Mouse (Mus musculus): ENCODE results near the gene Gcgr. TPM values are rescaled to one million over a fixed set of nuclear protein-coding genes. Genes with fewer than 3 reads are reported as not detected.
"Not testable (repeated sequence)": the region's sequence is repeated elsewhere in the genome, so short reads cannot be mapped to it uniquely, and the experiment has no call there.

Gene Gcgr
- polyA plus RNA-seq, 1 experiment from 2014 or later: 2.5 TPM

DNA sequence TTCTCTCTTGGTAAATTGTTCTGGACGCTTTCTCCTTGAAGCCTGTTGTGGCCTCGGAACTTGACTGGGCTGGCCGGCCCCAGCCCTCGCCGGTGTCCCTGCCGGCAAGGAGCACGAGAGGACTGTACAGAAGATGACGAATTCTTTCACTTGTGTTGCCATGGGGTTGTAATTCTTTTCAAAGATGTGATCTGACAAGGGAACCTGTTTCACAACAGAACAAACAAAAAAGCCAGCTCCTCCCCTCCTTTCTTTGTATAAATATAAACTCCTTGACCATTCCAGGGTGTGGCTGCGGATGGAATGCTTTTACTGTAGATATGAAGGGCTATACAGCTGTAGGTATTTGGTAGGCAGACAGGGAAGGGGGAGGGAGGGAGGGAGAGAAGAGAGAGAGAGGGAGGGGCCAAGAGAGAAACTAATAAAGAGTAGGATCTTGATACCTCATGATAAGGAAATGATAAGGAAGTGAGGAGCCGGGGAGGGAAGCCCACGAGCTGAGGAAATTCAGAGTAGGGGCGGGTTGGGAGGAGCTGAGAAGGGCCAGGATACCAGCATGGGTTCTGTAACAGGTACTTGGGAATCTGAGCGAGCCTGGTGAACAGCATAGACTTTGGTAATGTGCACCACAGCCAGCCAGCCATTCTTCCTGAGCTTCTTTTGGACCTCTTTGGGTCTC, 22.7 kb upstream of the Gcgr start:
- peaks cover 6 to 9% of the 10 kb centered on the region in 2 experiments; a peak in 3 of 4 replicates for H3K4me1 ChIP-seq (ENCODE audit: control insufficient read depth in 2 of 2, insufficient read depth in 2 of 2, low read length in 2 of 2)
- no peak for ATAC-seq (ENCODE audit: insufficient number of reproducible peaks, insufficient read depth, low FRiP score, low read depth)
- no peak overlapping the region for H3K27ac ChIP-seq (replicated peaks in 1 of 2; ENCODE audit: control insufficient read depth in 1 of 2, insufficient read depth in 1 of 2, low read depth in 2 of 2, low read length in 2 of 2)
- no peak overlapping the region for H3K9ac ChIP-seq (ENCODE audit: low read length)
- no peaks in the 10 kb centered on the region for H3K27me3 ChIP-seq (ENCODE audit: control insufficient read depth, insufficient read depth, low read length)
- 73% methylated on average over 13 of the region's 13 CpGs for whole genome bisulfite sequencing
- H3K4me2 ChIP-seq (ENCODE audit: low read length): no peak overlapping the region
- H3K9me3 ChIP-seq (ENCODE audit: control insufficient read depth, low read length): no peaks in the 10 kb centered on the region
- no peaks in the 10 kb centered on the region for H3K36me3 ChIP-seq (ENCODE audit: control insufficient read depth, insufficient read depth, low read length)
- no peak overlapping the region for H3K4me3 ChIP-seq (ENCODE audit: control insufficient read depth in 1 of 2, insufficient read depth in 1 of 2, low read depth in 1 of 2, low read length in 2 of 2)

DNA sequence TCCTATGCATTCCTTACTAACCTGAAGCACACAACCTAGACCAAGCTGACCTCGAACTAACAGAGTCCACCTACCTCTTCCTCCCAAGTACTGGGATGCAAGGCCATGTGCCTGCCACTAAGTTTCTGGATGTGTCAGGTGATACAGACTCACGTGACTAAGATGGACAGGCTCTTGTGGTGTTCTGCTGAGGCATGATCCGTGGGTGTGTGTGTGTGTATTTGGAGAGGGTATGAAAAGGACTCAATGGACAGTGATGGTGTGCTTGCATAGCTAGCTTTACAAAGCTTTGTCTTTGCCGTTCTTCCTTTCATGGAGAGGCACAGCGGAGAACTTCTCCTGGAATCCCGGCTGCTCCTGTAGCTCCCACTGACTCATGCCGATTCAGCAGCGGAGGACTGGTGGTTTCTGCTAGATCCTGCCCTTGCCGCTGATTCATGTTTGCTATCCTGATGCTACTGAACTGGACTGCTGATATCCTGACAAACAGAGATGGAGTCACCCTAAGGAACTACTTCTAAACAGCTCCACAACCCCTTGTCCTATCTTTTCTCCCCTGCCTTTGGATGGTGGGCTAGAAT, 22.1 kb upstream of the Gcgr start:
- H3K4me3 ChIP-seq (ENCODE audit: control insufficient read depth in 1 of 2, insufficient read depth in 1 of 2, low read depth in 1 of 2, low read length in 2 of 2): no peak overlapping the region
- no peak overlapping the region for H3K27ac ChIP-seq (replicated peaks in 1 of 2; ENCODE audit: control insufficient read depth in 1 of 2, insufficient read depth in 1 of 2, low read depth in 2 of 2, low read length in 2 of 2)
- WGBS: 77% methylated on average over 9 of the region's 9 CpGs
- no peak overlapping the region for H3K4me2 ChIP-seq (ENCODE audit: low read length)
- no peaks in the 10 kb centered on the region for H3K36me3 ChIP-seq (ENCODE audit: control insufficient read depth, insufficient read depth, low read length)
- no peak for ATAC-seq (ENCODE audit: insufficient number of reproducible peaks, insufficient read depth, low FRiP score, low read depth)
- no peaks in the 10 kb centered on the region for H3K27me3 ChIP-seq (ENCODE audit: control insufficient read depth, insufficient read depth, low read length)
- H3K9me3 ChIP-seq (ENCODE audit: control insufficient read depth, low read length): no peaks in the 10 kb centered on the region
- H3K4me1 ChIP-seq (ENCODE audit: control insufficient read depth in 2 of 2, insufficient read depth in 2 of 2, low read length in 2 of 2): peaks cover 6 to 9% of the 10 kb centered on the region in 2 experiments; a peak in 3 of 4 replicates
- no peak overlapping the region for H3K9ac ChIP-seq (ENCODE audit: low read length)

DNA sequence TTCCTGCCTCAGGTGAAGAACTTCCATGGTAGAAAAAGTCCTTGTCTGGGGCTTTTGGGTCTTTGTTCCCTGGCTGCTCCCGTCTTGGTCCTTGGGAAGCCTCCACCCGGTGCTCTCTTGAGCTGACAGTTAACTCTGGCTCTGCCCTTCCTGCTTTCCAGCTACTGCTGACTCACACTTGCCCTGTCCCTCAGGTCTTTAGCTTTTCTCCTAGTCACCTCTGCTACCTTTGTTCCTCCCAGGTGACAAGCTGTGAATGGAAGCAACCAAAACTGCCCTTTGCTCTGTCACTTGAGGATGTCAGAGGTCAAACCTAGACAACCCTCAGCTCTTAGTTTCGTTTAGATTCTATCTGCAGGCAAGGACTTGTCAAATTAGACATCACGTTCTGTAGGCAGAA, 20.6 kb upstream of the Gcgr start:
- H3K4me1 ChIP-seq (ENCODE audit: control insufficient read depth in 2 of 2, insufficient read depth in 2 of 2, low read length in 2 of 2): peaks cover 6 to 9% of the 10 kb centered on the region in 2 experiments; a peak in 3 of 4 replicates
- H3K9ac ChIP-seq (ENCODE audit: low read length): no peak overlapping the region
- no peak overlapping the region for H3K4me3 ChIP-seq (ENCODE audit: control insufficient read depth in 1 of 2, insufficient read depth in 1 of 2, low read depth in 1 of 2, low read length in 2 of 2)
- WGBS: 44% methylated on average over 4 of the region's 4 CpGs
- ATAC-seq (ENCODE audit: insufficient number of reproducible peaks, insufficient read depth, low FRiP score, low read depth): no peak
- peak overlapping the region in 1 of 2 experiments; percentile 21; a peak in 1 of 4 replicates for H3K27ac ChIP-seq (replicated peaks in 1 of 2; ENCODE audit: control insufficient read depth in 1 of 2, insufficient read depth in 1 of 2, low read depth in 2 of 2, low read length in 2 of 2)
- H3K9me3 ChIP-seq (ENCODE audit: control insufficient read depth, low read length): no peaks in the 10 kb centered on the region
- H3K36me3 ChIP-seq (ENCODE audit: control insufficient read depth, insufficient read depth, low read length): no peaks in the 10 kb centered on the region
- H3K27me3 ChIP-seq (ENCODE audit: control insufficient read depth, insufficient read depth, low read length): no peaks in the 10 kb centered on the region
- H3K4me2 ChIP-seq (ENCODE audit: low read length): peak overlapping the region; percentile 68; the same call in 1 of the 2 replicates

DNA sequence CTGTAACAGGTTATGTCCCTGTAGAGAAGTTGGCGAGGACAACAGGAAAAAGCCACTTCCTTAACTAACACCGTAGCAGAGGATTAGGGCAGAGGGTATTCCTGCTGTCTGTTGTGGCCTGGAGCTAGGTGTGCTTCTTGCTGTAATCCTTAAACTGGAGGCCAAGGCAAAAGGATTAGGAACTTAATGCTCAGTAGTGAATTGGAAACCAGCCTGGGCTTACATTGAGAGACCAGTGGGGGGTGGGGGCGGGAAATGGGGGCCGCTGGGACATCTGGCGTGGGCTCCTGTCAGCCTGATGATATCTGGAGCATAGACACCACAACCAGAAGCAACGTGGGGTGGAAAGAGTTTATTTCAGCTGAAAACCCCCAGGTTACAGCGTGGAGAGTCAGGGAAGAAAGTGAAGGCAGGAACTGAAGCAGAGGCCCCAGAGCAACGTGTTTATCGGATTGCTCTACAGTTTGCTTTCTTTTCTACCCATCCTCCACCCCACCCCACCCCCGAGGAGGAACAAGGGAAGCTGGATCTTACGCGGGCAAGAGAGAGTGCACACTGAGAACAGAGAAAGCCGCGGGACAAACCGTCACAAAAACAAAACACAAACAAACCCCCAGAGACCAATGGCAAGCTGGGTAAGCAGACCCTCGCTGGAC, 20.0 kb upstream of the Gcgr start:
- Histone ChIP-seq H3K27ac (replicated peaks in 1 of 2; ENCODE audit: control insufficient read depth in 1 of 2, insufficient read depth in 1 of 2, low read depth in 2 of 2, low read length in 2 of 2) (peak overlapping the region; percentile 19 to 21; a peak in 3 of 4 replicates), H3K4me1 (ENCODE audit: control insufficient read depth in 2 of 2, insufficient read depth in 2 of 2, low read length in 2 of 2) (peaks cover 6 to 9% of the 10 kb centered on the region in 2 experiments; a peak in 3 of 4 replicates), H3K27me3 (ENCODE audit: control insufficient read depth, insufficient read depth, low read length) (no peaks in the 10 kb centered on the region), H3K9ac (ENCODE audit: low read length) (peak overlapping the region; percentile 71), H3K36me3 (ENCODE audit: control insufficient read depth, insufficient read depth, low read length) (no peaks in the 10 kb centered on the region), H3K4me2 (ENCODE audit: low read length) (peak overlapping the region; percentile 68), H3K4me3 (ENCODE audit: control insufficient read depth in 1 of 2, insufficient read depth in 1 of 2, low read depth in 1 of 2, low read length in 2 of 2) (peak overlapping the region; percentile 27 to 40; a peak in 3 of 4 replicates), H3K9me3 (ENCODE audit: control insufficient read depth, low read length) (no peaks in the 10 kb centered on the region)
- WGBS: 6% methylated on average over 16 of the region's 16 CpGs
- ATAC-seq (ENCODE audit: insufficient number of reproducible peaks, insufficient read depth, low FRiP score, low read depth): no peak

DNA sequence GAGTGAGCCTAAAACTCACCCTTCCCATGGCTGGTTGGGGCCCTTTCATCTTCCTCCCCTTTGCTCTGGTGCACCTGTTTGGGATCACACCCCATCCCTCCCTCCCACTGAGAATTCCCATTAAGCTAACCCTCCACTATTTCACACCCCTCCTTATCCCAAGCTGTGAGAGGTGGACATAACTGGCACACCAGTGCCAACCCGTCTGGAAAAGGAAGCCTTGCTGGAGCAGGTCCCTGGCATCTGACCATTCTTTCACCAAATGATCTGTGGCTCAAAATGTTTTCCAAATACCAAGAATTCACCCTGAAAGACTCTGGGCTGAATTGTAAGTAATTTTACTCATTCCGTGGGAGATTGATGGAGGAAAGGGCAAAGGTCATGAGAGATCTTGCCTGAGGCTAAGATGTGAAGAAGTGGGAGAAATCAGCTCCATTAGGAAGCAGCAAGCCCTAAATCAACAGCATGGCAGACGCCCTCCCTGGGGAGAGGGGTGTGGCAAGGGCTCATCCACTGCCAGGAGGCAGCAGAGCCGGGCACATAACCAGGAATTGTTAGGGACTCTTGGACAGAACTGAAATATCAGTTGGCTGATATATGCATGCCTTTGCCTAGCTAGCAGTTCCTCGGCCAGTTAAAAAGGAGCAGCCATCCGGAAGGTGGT, 17.6 kb upstream of the Gcgr start:
- Histone ChIP-seq H3K9me3 (ENCODE audit: control insufficient read depth, low read length) (no peaks in the 10 kb centered on the region), H3K27ac (replicated peaks in 1 of 2; ENCODE audit: control insufficient read depth in 1 of 2, insufficient read depth in 1 of 2, low read depth in 2 of 2, low read length in 2 of 2) (no peak overlapping the region), H3K9ac (ENCODE audit: low read length) (no peak overlapping the region), H3K4me2 (ENCODE audit: low read length) (no peak overlapping the region), H3K4me1 (ENCODE audit: control insufficient read depth in 2 of 2, insufficient read depth in 2 of 2, low read length in 2 of 2) (peaks cover 6 to 9% of the 10 kb centered on the region in 2 experiments; a peak in 3 of 4 replicates), H3K27me3 (ENCODE audit: control insufficient read depth, insufficient read depth, low read length) (no peaks in the 10 kb centered on the region), H3K36me3 (ENCODE audit: control insufficient read depth, insufficient read depth, low read length) (no peaks in the 10 kb centered on the region), H3K4me3 (ENCODE audit: control insufficient read depth in 1 of 2, insufficient read depth in 1 of 2, low read depth in 1 of 2, low read length in 2 of 2) (no peak overlapping the region)
- 54% methylated on average over 6 of the region's 6 CpGs for WGBS
- ATAC-seq (ENCODE audit: insufficient number of reproducible peaks, insufficient read depth, low FRiP score, low read depth): no peak

DNA sequence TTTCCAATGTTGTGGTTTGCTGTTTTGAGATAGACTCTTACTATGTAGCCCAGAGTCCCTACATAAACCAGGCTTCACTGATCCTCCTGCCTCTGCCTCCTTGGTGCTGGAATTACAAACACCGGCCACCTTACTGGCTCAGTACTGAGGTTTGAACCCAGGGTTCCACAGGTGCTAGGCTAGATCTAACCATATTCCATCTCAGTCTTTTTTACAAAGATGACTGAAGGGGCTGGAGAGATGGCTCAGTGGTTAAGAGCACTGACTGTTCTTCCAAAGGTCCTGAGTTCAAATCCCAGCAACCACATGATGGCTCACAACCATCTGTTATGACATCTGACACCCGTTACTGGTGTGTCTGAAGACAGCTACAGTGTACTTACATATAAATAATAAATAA, 16.2 kb upstream of the Gcgr start:
- not testable (repeated sequence) for H3K9me3 ChIP-seq (ENCODE audit: control insufficient read depth, low read length); H3K4me3 ChIP-seq (ENCODE audit: control insufficient read depth in 1 of 2, insufficient read depth in 1 of 2, low read depth in 1 of 2, low read length in 2 of 2); H3K4me2 ChIP-seq (ENCODE audit: low read length); H3K27ac ChIP-seq (replicated peaks in 1 of 2; ENCODE audit: control insufficient read depth in 1 of 2, insufficient read depth in 1 of 2, low read depth in 2 of 2, low read length in 2 of 2); H3K27me3 ChIP-seq (ENCODE audit: control insufficient read depth, insufficient read depth, low read length); H3K9ac ChIP-seq (ENCODE audit: low read length); H3K36me3 ChIP-seq (ENCODE audit: control insufficient read depth, insufficient read depth, low read length); H3K4me1 ChIP-seq (ENCODE audit: control insufficient read depth in 2 of 2, insufficient read depth in 2 of 2, low read length in 2 of 2); ATAC-seq (ENCODE audit: insufficient number of reproducible peaks, insufficient read depth, low FRiP score, low read depth)
- WGBS: 83% methylated on average over 2 of the region's 2 CpGs

DNA sequence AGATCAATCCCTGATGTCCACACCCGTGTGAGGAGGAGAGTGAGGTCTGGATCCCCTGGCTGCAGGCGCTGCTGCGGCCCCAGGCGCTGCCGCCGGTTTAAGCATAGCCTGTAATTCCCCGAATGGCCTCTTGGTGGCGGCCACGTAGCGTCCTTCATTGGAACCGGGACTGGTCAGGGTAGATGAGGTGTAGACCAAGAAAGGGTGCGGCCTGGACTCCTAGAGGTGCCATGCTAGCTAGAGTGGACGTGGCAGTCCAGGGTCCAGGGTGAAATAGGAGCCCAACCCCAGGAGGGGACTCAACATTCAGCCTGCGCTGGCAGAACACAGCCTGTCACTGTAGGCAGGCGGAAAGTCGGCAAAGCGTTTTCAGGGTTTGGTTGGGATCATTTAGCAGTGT, 14.9 kb upstream of the Gcgr start:
- no peak overlapping the region for H3K27ac ChIP-seq (replicated peaks in 1 of 2; ENCODE audit: control insufficient read depth in 1 of 2, insufficient read depth in 1 of 2, low read depth in 2 of 2, low read length in 2 of 2)
- no peaks in the 10 kb centered on the region for H3K36me3 ChIP-seq (ENCODE audit: control insufficient read depth, insufficient read depth, low read length)
- no peaks in the 10 kb centered on the region for H3K27me3 ChIP-seq (ENCODE audit: control insufficient read depth, insufficient read depth, low read length)
- 18% methylated on average over 17 of the region's 17 CpGs for WGBS
- H3K4me1 ChIP-seq (ENCODE audit: control insufficient read depth in 2 of 2, insufficient read depth in 2 of 2, low read length in 2 of 2): peaks cover 12 to 13% of the 10 kb centered on the region in 2 experiments; a peak in 3 of 4 replicates
- no peak overlapping the region for H3K4me3 ChIP-seq (ENCODE audit: control insufficient read depth in 1 of 2, insufficient read depth in 1 of 2, low read depth in 1 of 2, low read length in 2 of 2)
- H3K9ac ChIP-seq (ENCODE audit: low read length): no peak overlapping the region
- H3K4me2 ChIP-seq (ENCODE audit: low read length): no peak overlapping the region
- no peak for ATAC-seq (ENCODE audit: insufficient number of reproducible peaks, insufficient read depth, low FRiP score, low read depth)
- no peaks in the 10 kb centered on the region for H3K9me3 ChIP-seq (ENCODE audit: control insufficient read depth, low read length)
